Comparison of ENCODE assay signal across 10 mouse cellular contexts in genomic region chr4:136242065-136242703, GRCm38 (mm10). TPM values are rescaled to one million over a fixed set of nuclear protein-coding genes. Genes with fewer than 3 reads are reported as not detected.
DNase-seq lines count a peak whose midpoint lies in the region; TF ChIP-seq lines count a peak whose summit lies in the region.
"Had no signal": no experiment of that assay in that cellular context is flagged by ENCODE, and none has a peak within 500 bp of the region (broad histone marks: within the 10 kb centered on the region; RNA-seq: fewer than 3 reads in every experiment).

No protein-coding gene starts in this region.

- no peaks in the 10 kb centered on the region for H3K4me1 ChIP-seq in kidney, adult 2 months (ENCODE audit: control insufficient read depth, insufficient read depth, low read length)

- peak; percentile 61 for DNase-seq in adrenal gland, postnatal 14 days
- no peak for DNase-seq in adrenal gland, postnatal 25 days
- DNase-seq in kidney, adult 2 months: peak; percentile 54
- DNase-seq in kidney, adult 11 months: no peak
- peak; percentile 32 for DNase-seq in adipocyte (ENCODE audit: low spot score)
- DNase-seq in lung, postnatal 14 days: peak; percentile 52
- DNase-seq in frontal cortex, postnatal 36 days (ENCODE audit: low spot score in 2 of 2): no peak
- DNase-seq in cerebellum, postnatal 4 days (ENCODE audit: low spot score in 2 of 2): no peak

- H3K4me3 ChIP-seq in kidney, adult 2 months (ENCODE audit: insufficient read depth, low read depth, low read length): no peak overlapping the region
- H3K4me3 ChIP-seq: forebrain, embryonic 15.5 days; lung, embryonic 15.5 days had no signal

- H3K36me3 ChIP-seq in kidney, adult 2 months (ENCODE audit: control insufficient read depth, insufficient read depth, low read length): no peaks in the 10 kb centered on the region
- H3K36me3 ChIP-seq: forebrain, embryonic 15.5 days; lung, embryonic 15.5 days had no signal

- no peaks in the 10 kb centered on the region for H3K27me3 ChIP-seq in kidney, adult 2 months (replicated peaks; ENCODE audit: control insufficient read depth, insufficient read depth, low read length)

- no peak overlapping the region for H3K27ac ChIP-seq in kidney, adult 2 months (ENCODE audit: insufficient read depth, low read depth, low read length)
- H3K27ac ChIP-seq: forebrain, embryonic 15.5 days; lung, embryonic 15.5 days had no signal

- TF ChIP-seq POLR2A in kidney, adult 2 months (IDR thresholded peaks at IDR 0.05; ENCODE audit: low read depth, low read length): no peak

- peak; percentile 60 for TF ChIP-seq CTCF in kidney, adult 2 months (conservative IDR thresholded peaks at IDR 0.05; ENCODE audit: insufficient read depth, insufficient read length, low read depth, low read length)

- 52% methylated on average over 8 of the region's 8 CpGs for WGBS in kidney, adult 2 months

RNA-seq across cellular contexts. Expression of gene Tcea3, which starts 5.3 kb away (rescaled TPM):
- 3.3 and 6.3 TPM in 2 replicates for total RNA-seq in adrenal gland, postnatal 14 days (2021)
- total RNA-seq in adrenal gland, postnatal 25 days (2021): 2.3 TPM in 2 replicates
- polyA plus RNA-seq in kidney, adult 2 months (2012; rRNA removed): 29.9 and 50.8 TPM in 2 replicates

RNA-seq across cellular contexts. Expression of gene Asap3, which starts 36.0 kb away (rescaled TPM):
- 3.4 and 3.8 TPM in 2 replicates for total RNA-seq in adrenal gland, postnatal 14 days (2021)
- 1.8 and 2.8 TPM in 2 replicates for total RNA-seq in adrenal gland, postnatal 25 days (2021)
- polyA plus RNA-seq in kidney, adult 2 months (2012; rRNA removed): 5.7 and 7.0 TPM in 2 replicates

RNA-seq across cellular contexts. Expression of gene Zfp46, which starts 42.3 kb away (rescaled TPM):
- 27.1 and 28.8 TPM in 2 replicates for total RNA-seq in adrenal gland, postnatal 14 days (2021)
- 20.0 and 22.0 TPM in 2 replicates for total RNA-seq in adrenal gland, postnatal 25 days (2021)
- 10.7 and 10.9 TPM in 2 replicates for polyA plus RNA-seq in kidney, adult 2 months (2012; rRNA removed)

Comparison
In these comparisons a context has a peak if more than half of its experiments do, and no peak if none do; other contexts are left out.
1. DNase-seq: peak in adrenal gland, postnatal 14 days (single experiment), kidney, adult 2 months (single experiment), adipocyte (single experiment) and lung, postnatal 14 days (single experiment); none in adrenal gland, postnatal 25 days (single experiment), kidney, adult 11 months (single experiment), frontal cortex, postnatal 36 days (0 of 2) and cerebellum, postnatal 4 days (0 of 2).